Mouse (Mus musculus) brain, adult 10 weeks (tissue): Measurements from ENCODE around the gene Mlf2. TPM values are rescaled to one million over a fixed set of nuclear protein-coding genes. Genes with fewer than 3 reads are reported as not detected.

Source experiments
- polyA plus RNA-seq: library from polyadenylated mRNA; stranded (reverse); fragments of 350-450 nt; fragmentation: Illumina TruSeq; extraction: RNeasy Lipid Tissue Mini Kit (QIAGEN cat#74804); gene quantifications from one replicate; pipeline ENCODE4 v1.2.3, GENCODE M21; 2015; ENCODE audit warnings: low read depth, low replicate concordance

Gene Mlf2
- 658 TPM for polyA plus RNA-seq

GRCm38 (mm10) chr6:124930754-124931524 is at the start of gene Mlf2:
Mlf2 (plus strand) TSS chr6:124931386.

GRCm38 (mm10) chr6:124887986-124888385 is 43.2 kb upstream of the Mlf2 start, which contains the start of gene Cd4:
Cd4 (minus strand) TSS chr6:124888221.

GRCm38 (mm10) chr6:124911533-124912218 is 19.5 kb upstream of the Mlf2 start, which contains the start of gene Lag3:
Lag3 (minus strand) TSS chr6:124911705.

GRCm38 (mm10) chr6:124919695-124920317 is 11.4 kb upstream of the Mlf2 start, which contains the start of gene Ptms:
Ptms (minus strand) TSS chr6:124920103.

GRCm38 (mm10) chr6:124965088-124965719 is 34.0 kb downstream of the Mlf2 start, which contains the start of gene Cops7a:
Cops7a (minus strand) TSS chr6:124965538.

Other genes with a start within 250 kb of the Mlf2 start
- 72.4 TPM for gene Emg1, start 219.2 kb upstream of the Mlf2 start, polyA plus RNA-seq
- 127 TPM for gene Phb2, start 219.1 kb upstream of the Mlf2 start, polyA plus RNA-seq
- 7.4 TPM for gene Ptpn6, start 192.7 kb upstream of the Mlf2 start, polyA plus RNA-seq
- gene Grcc10, start 190.0 kb upstream of the Mlf2 start, polyA plus RNA-seq, result 262 TPM
- not detected for gene Gm45234, start 175.4 kb upstream of the Mlf2 start, polyA plus RNA-seq
- 71.6 TPM for gene Atn1, start 174.9 kb upstream of the Mlf2 start, polyA plus RNA-seq
- 1,006 TPM for gene Eno2, start 161.7 kb upstream of the Mlf2 start, polyA plus RNA-seq
- gene Lrrc23, start 151.7 kb upstream of the Mlf2 start, polyA plus RNA-seq, result 8.6 TPM
- 3.1 TPM for gene Spsb2, start 122.7 kb upstream of the Mlf2 start, polyA plus RNA-seq
- 974 TPM for gene Tpi1, start 117.1 kb upstream of the Mlf2 start, polyA plus RNA-seq
- 163 TPM for gene Usp5, start 101.9 kb upstream of the Mlf2 start, polyA plus RNA-seq
- 1.8 TPM for gene Cdca3, start 101.8 kb upstream of the Mlf2 start, polyA plus RNA-seq
- 0.33 TPM for gene Gnb3, start 91.1 kb upstream of the Mlf2 start, polyA plus RNA-seq
- gene P3h3, start 73.6 kb upstream of the Mlf2 start, polyA plus RNA-seq, result 32.1 TPM
- gene Gpr162, start 67.4 kb upstream of the Mlf2 start, polyA plus RNA-seq, result 147 TPM
- 8.6 TPM for gene Cd4, start 43.2 kb upstream of the Mlf2 start, polyA plus RNA-seq
- 5.8 TPM for gene Lag3, start 19.7 kb upstream of the Mlf2 start, polyA plus RNA-seq
- 1,005 TPM for gene Ptms, start 11.3 kb upstream of the Mlf2 start, polyA plus RNA-seq
- gene Cops7a, start 34.2 kb downstream of the Mlf2 start, polyA plus RNA-seq, result 223 TPM
- gene Pianp, start 65.3 kb downstream of the Mlf2 start, polyA plus RNA-seq, result 147 TPM
- gene Zfp384, start 77.8 kb downstream of the Mlf2 start, polyA plus RNA-seq, result 32.4 TPM
- 59.0 TPM for gene Ing4, start 108.4 kb downstream of the Mlf2 start, polyA plus RNA-seq
- gene Acrbp, start 118.3 kb downstream of the Mlf2 start, polyA plus RNA-seq, result 11.1 TPM
- gene Lpar5, start 136.5 kb downstream of the Mlf2 start, polyA plus RNA-seq, result not detected
- 73.7 TPM for gene Chd4, start 164.6 kb downstream of the Mlf2 start, polyA plus RNA-seq
- gene Nop2, start 200.5 kb downstream of the Mlf2 start, polyA plus RNA-seq, result 19.9 TPM
- gene Iffo1, start 213.9 kb downstream of the Mlf2 start, polyA plus RNA-seq, result 47.2 TPM
- 3,136 TPM for gene Gapdh, start 235.1 kb downstream of the Mlf2 start, polyA plus RNA-seq